Mouse (Mus musculus) heart, embryonic 16.5 days (tissue): Measurements from ENCODE around the gene Hspb6. TPM values are rescaled to one million over a fixed set of nuclear protein-coding genes. Genes with fewer than 3 reads are reported as not detected.

Experiments used
- microRNA-seq: library from miRNA; unstranded; fragments of <30 nt; microRNA quantifications from one replicate; pipeline ENCODE4, GENCODE M21; 2017
- polyA plus RNA-seq: library from polyadenylated mRNA; unstranded; fragments of >200 nt; fragmentation: Nextera tagmentation; extraction: Ambion mirVana; gene quantifications from 2 replicates; pipeline ENCODE4 v1.2.1, GENCODE M21; 2015

The Hspb6 gene
- polyA plus RNA-seq, 1 experiment from 2014 or later, result 205 TPM

Small RNA genes within 50 kb of the gene (microRNA-seq; reads per million reads assigned to microRNA genes)
- gene Gm38670 (2.6 reads per million, percentile 7 among the genes with 10 or more reads in this experiment), gene Mir3569 (not detected)

Other genes with a start within 250 kb of the Hspb6 start
- 62.0 and 67.1 TPM in 2 replicates for gene Alkbh6, start 243.5 kb upstream of the Hspb6 start, polyA plus RNA-seq
- 9.2 and 10.0 TPM in 2 replicates for gene Syne4, start 237.4 kb upstream of the Hspb6 start, polyA plus RNA-seq
- 3.6 and 7.3 TPM in 2 replicates for gene E130208F15Rik, start 230.4 kb upstream of the Hspb6 start, polyA plus RNA-seq
- gene Sdhaf1, start 228.3 kb upstream of the Hspb6 start, polyA plus RNA-seq, result 12.0 and 17.0 TPM in 2 replicates
- gene Lrfn3, start 189.4 kb upstream of the Hspb6 start, polyA plus RNA-seq, result 1.2 and 1.4 TPM in 2 replicates
- gene Tyrobp, start 138.4 kb upstream of the Hspb6 start, polyA plus RNA-seq, result 32.2 and 34.7 TPM in 2 replicates
- gene Hcst, start 132.3 kb upstream of the Hspb6 start, polyA plus RNA-seq, result 2.2 and 4.6 TPM in 2 replicates
- gene Nfkbid, start 130.4 kb upstream of the Hspb6 start, polyA plus RNA-seq, result 1.7 and 1.8 TPM in 2 replicates
- 11.1 and 13.5 TPM in 2 replicates for gene Aplp1, start 106.6 kb upstream of the Hspb6 start, polyA plus RNA-seq
- gene Kirrel2, start 94.5 kb upstream of the Hspb6 start, polyA plus RNA-seq, result 0.15 and 0.20 TPM in 2 replicates
- 0.19 TPM in 1 of 2 replicates, not detected in the other for gene Nphs1, start 93.9 kb upstream of the Hspb6 start, polyA plus RNA-seq
- gene Prodh2, start 58.6 kb upstream of the Hspb6 start, polyA plus RNA-seq, result 0.09 TPM in 1 of 2 replicates, not detected in the other
- 7.3 and 8.2 TPM in 2 replicates for gene Arhgap33, start 17.1 kb upstream of the Hspb6 start, polyA plus RNA-seq
- gene Proser3, start 121 bp downstream of the Hspb6 start, polyA plus RNA-seq, result 6.6 and 8.4 TPM in 2 replicates
- 33.6 and 40.1 TPM in 2 replicates for gene Lin37, start 7.7 kb downstream of the Hspb6 start, polyA plus RNA-seq
- 102 and 104 TPM in 2 replicates for gene U2af1l4, start 11.1 kb downstream of the Hspb6 start, polyA plus RNA-seq
- 11.4 and 12.0 TPM in 2 replicates for gene Gm49396, start 11.2 kb downstream of the Hspb6 start, polyA plus RNA-seq
- gene Psenen, start 11.4 kb downstream of the Hspb6 start, polyA plus RNA-seq, result 111 and 123 TPM in 2 replicates
- 3.9 and 5.3 TPM in 2 replicates for gene Igflr1, start 13.2 kb downstream of the Hspb6 start, polyA plus RNA-seq
- 4.2 TPM in 2 replicates for gene Kmt2b, start 36.5 kb downstream of the Hspb6 start, polyA plus RNA-seq
- 0.24 and 0.51 TPM in 2 replicates for gene Zbtb32, start 46.7 kb downstream of the Hspb6 start, polyA plus RNA-seq
- gene Upk1a, start 60.7 kb downstream of the Hspb6 start, polyA plus RNA-seq, result 0.47 and 0.49 TPM in 2 replicates
- gene Cox6b1, start 74.0 kb downstream of the Hspb6 start, polyA plus RNA-seq, result 1,996 and 2,229 TPM in 2 replicates
- gene Etv2, start 83.7 kb downstream of the Hspb6 start, polyA plus RNA-seq, result not detected in 2 replicates
- gene Rbm42, start 98.1 kb downstream of the Hspb6 start, polyA plus RNA-seq, result 84.5 and 85.8 TPM in 2 replicates
- 32.2 and 32.6 TPM in 2 replicates for gene Haus5, start 112.8 kb downstream of the Hspb6 start, polyA plus RNA-seq
- gene Pmis2, start 119.4 kb downstream of the Hspb6 start, polyA plus RNA-seq, result not detected in 2 replicates
- 1.0 and 1.8 TPM in 2 replicates for gene 2200002J24Rik, start 146.7 kb downstream of the Hspb6 start, polyA plus RNA-seq
- gene Atp4a, start 160.0 kb downstream of the Hspb6 start, polyA plus RNA-seq, result 0.37 and 0.39 TPM in 2 replicates
- 197 and 203 TPM in 2 replicates for gene Tmem147, start 177.4 kb downstream of the Hspb6 start, polyA plus RNA-seq
- gene Gapdhs, start 191.5 kb downstream of the Hspb6 start, polyA plus RNA-seq, result 0.21 and 0.47 TPM in 2 replicates
- 1.6 and 1.8 TPM in 2 replicates for gene Sbsn, start 199.3 kb downstream of the Hspb6 start, polyA plus RNA-seq
- 5.2 and 5.9 TPM in 2 replicates for gene Dmkn, start 211.6 kb downstream of the Hspb6 start, polyA plus RNA-seq
- 2.0 and 2.7 TPM in 2 replicates for gene Krtdap, start 235.7 kb downstream of the Hspb6 start, polyA plus RNA-seq